Mouse (Mus musculus) heart, postnatal 4 days (tissue): ENCODE measurements around the gene Itga9. TPM values are rescaled to one million over a fixed set of nuclear protein-coding genes. Genes with fewer than 3 reads are reported as not detected.
A peak's percentile ranks its signal among the peaks of the same experiment; 100 is the strongest.

Experiments used
- DNase-seq: peaks from one replicate; pipeline ENCODE4 v3.0.0; 2021
- total RNA-seq, 2 experiments: library from RNA; stranded (reverse); gene quantifications; 2 replicates each; pipeline ENCODE4 v1.2.3; 2021

The Itga9 gene
- total RNA-seq, 2 experiments from 2014 or later, result 99.6 to 116 TPM

- DNase-seq, result no peak
These were observed 46.9 kb downstream of the Itga9 start for GRCm38 (mm10) chr9:118653436-118653835.

GRCm38 (mm10) chr9:118654969-118655368, 48.5 kb downstream of the Itga9 start:
- no peak for DNase-seq

- no peak for DNase-seq
These were observed 49.2 kb downstream of the Itga9 start for GRCm38 (mm10) chr9:118655726-118656125.

GRCm38 (mm10) chr9:118658159-118658558, 51.7 kb downstream of the Itga9 start:
- DNase-seq, result no peak

- no peak for DNase-seq
These were observed 53.3 kb downstream of the Itga9 start for GRCm38 (mm10) chr9:118659809-118660208.

- no peak for DNase-seq
These were observed 53.8 kb downstream of the Itga9 start for GRCm38 (mm10) chr9:118660259-118660658.

- DNase-seq, result no peak
These were observed 55.5 kb downstream of the Itga9 start for GRCm38 (mm10) chr9:118662026-118662425.

GRCm38 (mm10) chr9:118662476-118662875, 56.0 kb downstream of the Itga9 start:
- DNase-seq, result no peak

GRCm38 (mm10) chr9:118663938-118664337, 57.4 kb downstream of the Itga9 start:
- no peak for DNase-seq

GRCm38 (mm10) chr9:118666069-118666468, 59.6 kb downstream of the Itga9 start:
- no peak for DNase-seq

GRCm38 (mm10) chr9:118669696-118670095, 63.2 kb downstream of the Itga9 start:
- DNase-seq, result no peak

GRCm38 (mm10) chr9:118674277-118674676, 67.8 kb downstream of the Itga9 start:
- DNase-seq, result peak; percentile 35

GRCm38 (mm10) chr9:118674761-118675160, 68.3 kb downstream of the Itga9 start:
- DNase-seq, result no peak

- DNase-seq, result no peak
These were observed 69.2 kb downstream of the Itga9 start for GRCm38 (mm10) chr9:118675573-118676170.

- DNase-seq, result no peak
These were observed 70.2 kb downstream of the Itga9 start for GRCm38 (mm10) chr9:118676692-118677091.

- no peak for DNase-seq
These were observed 70.9 kb downstream of the Itga9 start for GRCm38 (mm10) chr9:118677349-118677748.

- DNase-seq, result no peak
These were observed 71.7 kb downstream of the Itga9 start for GRCm38 (mm10) chr9:118678020-118678750.

GRCm38 (mm10) chr9:118678759-118679158, 72.3 kb downstream of the Itga9 start:
- DNase-seq, result no peak

- DNase-seq, result no peak
These were observed 75.0 kb downstream of the Itga9 start for GRCm38 (mm10) chr9:118681506-118681905.

GRCm38 (mm10) chr9:118682154-118682553, 75.7 kb downstream of the Itga9 start:
- DNase-seq, result no peak

- DNase-seq, result no peak
These were observed 77.0 kb downstream of the Itga9 start for GRCm38 (mm10) chr9:118683507-118683906.

GRCm38 (mm10) chr9:118684343-118684742, 77.9 kb downstream of the Itga9 start:
- DNase-seq, result no peak

- DNase-seq, result no peak
These were observed 79.9 kb downstream of the Itga9 start for GRCm38 (mm10) chr9:118686166-118686961.
